Mouse (Mus musculus) erythroblast, embryonic 14.5 days (primary cell): ENCODE data around the gene Acvr1b. TPM values are rescaled to one million over a fixed set of nuclear protein-coding genes. Genes with fewer than 3 reads are reported as not detected.

Source experiments
- H3K27me3 ChIP-seq: 2 replicates; pipeline ENCODE4 v1.6.1; 2012; ENCODE audit warnings: inconsistent platforms; ENCODE audit not compliant: control insufficient read depth
- H3K36me3 ChIP-seq: 2 replicates; pipeline ENCODE4 v1.6.1; 2012; ENCODE audit warnings: mild to moderate bottlenecking, inconsistent platforms; ENCODE audit not compliant: control insufficient read depth
- H3K4me1 ChIP-seq: 2 replicates; pipeline ENCODE4 v1.6.1; 2012; ENCODE audit warnings: inconsistent platforms; ENCODE audit not compliant: control insufficient read depth
- H3K4me3 ChIP-seq: replicated peaks from 2 replicates; pipeline ENCODE3; 2012; ENCODE audit warnings: moderate library complexity, mild to moderate bottlenecking, inconsistent platforms
- H3K9me3 ChIP-seq: 2 replicates; pipeline ENCODE4 v1.6.1; 2012; ENCODE audit warnings: low read length, inconsistent platforms, mixed read lengths; ENCODE audit not compliant: control insufficient read depth
- GATA1 ChIP-seq: IDR thresholded peaks from 2 replicates; pipeline ENCODE4 v1.6.1; 2012; ENCODE audit warnings: low read length, inconsistent platforms, mixed read lengths
- TAL1 ChIP-seq: IDR thresholded peaks from 3 replicates; pipeline ENCODE4 v1.6.1; 2012; ENCODE audit warnings: low read length, inconsistent platforms, mixed read lengths
- polyA plus RNA-seq: library from polyadenylated mRNA; stranded (reverse); fragments of >175 nt; gene quantifications from 2 replicates; pipeline ENCODE4 v1.2.3, GENCODE M21; 2012

The Acvr1b gene
- polyA plus RNA-seq, 1 experiment, result 0.02 TPM

- no peaks in the 10 kb centered on the region for H3K4me1 ChIP-seq
- H3K36me3 ChIP-seq, result no peaks in the 10 kb centered on the region
- H3K4me3 ChIP-seq, result no peak overlapping the region
- H3K27me3 ChIP-seq, result no peaks in the 10 kb centered on the region
- H3K9me3 ChIP-seq, result peaks cover 5% of the 10 kb centered on the region; the same call in 1 of the 2 replicates
- no peak for TF ChIP-seq GATA1
- TF ChIP-seq TAL1, result no peak
Observed at GRCm38 (mm10) chr15:101154700-101155616, 18.9 kb upstream of the Acvr1b start.

- Histone ChIP-seq H3K9me3 (peaks cover 5% of the 10 kb centered on the region; the same call in 1 of the 2 replicates), H3K4me3 (no peak overlapping the region), H3K36me3 (no peaks in the 10 kb centered on the region), H3K4me1 (no peaks in the 10 kb centered on the region), H3K27me3 (no peaks in the 10 kb centered on the region)
- TF ChIP-seq TAL1 (no peak), GATA1 (no peak)
Observed at GRCm38 (mm10) chr15:101160128-101160527, 13.7 kb upstream of the Acvr1b start.

GRCm38 (mm10) chr15:101160591-101160990 is 13.3 kb upstream of the Acvr1b start:
- H3K4me3 ChIP-seq, result no peak overlapping the region
- TF ChIP-seq TAL1 (no peak), GATA1 (no peak)
- no peaks in the 10 kb centered on the region for H3K36me3 ChIP-seq
- peaks cover 5% of the 10 kb centered on the region; the same call in 1 of the 2 replicates for H3K9me3 ChIP-seq
- H3K27me3 ChIP-seq, result peaks cover under 1% of the 10 kb centered on the region; the same call in 1 of the 2 replicates
- H3K4me1 ChIP-seq, result no peaks in the 10 kb centered on the region

GRCm38 (mm10) chr15:101161534-101161933 is 12.3 kb upstream of the Acvr1b start:
- H3K4me3 ChIP-seq, result no peak overlapping the region
- H3K9me3 ChIP-seq, result peaks cover 3% of the 10 kb centered on the region; the same call in 1 of the 2 replicates
- H3K27me3 ChIP-seq, result peaks cover 5% of the 10 kb centered on the region; the same call in 1 of the 2 replicates
- no peak for TF ChIP-seq GATA1
- no peak for TF ChIP-seq TAL1
- no peaks in the 10 kb centered on the region for H3K36me3 ChIP-seq
- H3K4me1 ChIP-seq, result no peaks in the 10 kb centered on the region

GRCm38 (mm10) chr15:101163056-101163458 is 10.8 kb upstream of the Acvr1b start:
- Histone ChIP-seq H3K27me3 (peaks cover 5% of the 10 kb centered on the region; the same call in 1 of the 2 replicates), H3K36me3 (no peaks in the 10 kb centered on the region), H3K9me3 (no peaks in the 10 kb centered on the region), H3K4me3 (no peak overlapping the region), H3K4me1 (no peaks in the 10 kb centered on the region)
- TF ChIP-seq GATA1 (no peak), TAL1 (no peak)

GRCm38 (mm10) chr15:101163854-101164253 is 10.0 kb upstream of the Acvr1b start:
- Histone ChIP-seq H3K36me3 (no peaks in the 10 kb centered on the region), H3K4me3 (no peak overlapping the region), H3K9me3 (no peaks in the 10 kb centered on the region), H3K27me3 (peaks cover 5% of the 10 kb centered on the region; the same call in 1 of the 2 replicates), H3K4me1 (no peaks in the 10 kb centered on the region)
- no peak for TF ChIP-seq GATA1
- no peak for TF ChIP-seq TAL1

- H3K9me3 ChIP-seq, result no peaks in the 10 kb centered on the region
- H3K4me3 ChIP-seq, result no peak overlapping the region
- no peaks in the 10 kb centered on the region for H3K36me3 ChIP-seq
- TF ChIP-seq GATA1 (no peak), TAL1 (no peak)
- no peaks in the 10 kb centered on the region for H3K4me1 ChIP-seq
- peaks cover 5% of the 10 kb centered on the region; the same call in 1 of the 2 replicates for H3K27me3 ChIP-seq
Observed at GRCm38 (mm10) chr15:101164291-101164690, 9.6 kb upstream of the Acvr1b start.

GRCm38 (mm10) chr15:101165658-101166437 is 8.0 kb upstream of the Acvr1b start:
- H3K4me3 ChIP-seq, result no peak overlapping the region
- TF ChIP-seq TAL1, result no peak
- TF ChIP-seq GATA1, result no peak
- H3K4me1 ChIP-seq, result peaks cover 15% of the 10 kb centered on the region
- peaks cover 5% of the 10 kb centered on the region; the same call in 1 of the 2 replicates for H3K27me3 ChIP-seq
- H3K36me3 ChIP-seq, result no peaks in the 10 kb centered on the region
- no peaks in the 10 kb centered on the region for H3K9me3 ChIP-seq

- TF ChIP-seq GATA1 (no peak), TAL1 (no peak)
- Histone ChIP-seq H3K36me3 (no peaks in the 10 kb centered on the region), H3K27me3 (peaks cover 5% of the 10 kb centered on the region; the same call in 1 of the 2 replicates), H3K4me1 (peaks cover 15% of the 10 kb centered on the region), H3K9me3 (no peaks in the 10 kb centered on the region), H3K4me3 (no peak overlapping the region)
Observed at GRCm38 (mm10) chr15:101167553-101167952, 6.3 kb upstream of the Acvr1b start.
